15 mouse cellular contexts compared by ENCODE assay signal in genomic region chr5:103596467-103597146, GRCm38 (mm10). TPM values are rescaled to one million over a fixed set of nuclear protein-coding genes. Genes with fewer than 3 reads are reported as not detected.
A peak's percentile ranks its signal among the peaks of the same experiment; 100 is the strongest.
DNase-seq lines count a peak whose midpoint lies in the region; ATAC-seq and TF ChIP-seq lines count a peak whose summit lies in the region.
"Had no signal": no experiment of that assay in that cellular context is flagged by ENCODE, and none has a peak within 500 bp of the region (broad histone marks: within the 10 kb centered on the region; RNA-seq: fewer than 3 reads in every experiment).

No protein-coding gene starts in this region.

- H3K4me3 ChIP-seq in heart, embryonic 13.5 days: no peak overlapping the region
- no peak overlapping the region for H3K4me3 ChIP-seq in embryonic facial prominence, embryonic 11.5 days (ENCODE audit: low read depth, low read length)
- no peak overlapping the region for H3K4me3 ChIP-seq in forebrain, embryonic 14.5 days (ENCODE audit: low read depth, low read length)
- H3K4me3 ChIP-seq in limb, embryonic 14.5 days (replicated peaks; ENCODE audit: low read length): no peak overlapping the region
- no peak overlapping the region for H3K4me3 ChIP-seq in layer of hippocampus, adult 2 months

- TF ChIP-seq CTCF in layer of hippocampus, adult 2 months (conservative IDR thresholded peaks at IDR 0.05): no peak

- ATAC-seq in heart, embryonic 13.5 days (ENCODE audit: extremely low read depth, insufficient number of reproducible peaks, low FRiP score, low TSS enrichment): no peak
- ATAC-seq in embryonic facial prominence, embryonic 11.5 days (replicated peaks; ENCODE audit: insufficient number of reproducible peaks, low FRiP score, low TSS enrichment, low read depth): peak; percentile 74
- ATAC-seq in forebrain, embryonic 14.5 days: peak; percentile 64; the same call in 1 of the 2 replicates
- no peak for ATAC-seq in limb, embryonic 14.5 days (ENCODE audit: low FRiP score, low read depth)
- no peak for ATAC-seq in inflammation-experienced regulatory T-cells, adult 6 months

- H3K4me2 ChIP-seq in heart, embryonic 13.5 days: no peak overlapping the region
- H3K4me2 ChIP-seq in embryonic facial prominence, embryonic 11.5 days (ENCODE audit: low read depth, low read length): no peak overlapping the region
- no peak overlapping the region for H3K4me2 ChIP-seq in forebrain, embryonic 14.5 days (ENCODE audit: low read length)
- H3K4me2 ChIP-seq in limb, embryonic 14.5 days (replicated peaks; ENCODE audit: low read depth, low read length, severe bottlenecking): no peak overlapping the region

- no peaks in the 10 kb centered on the region for H3K27me3 ChIP-seq in heart, embryonic 13.5 days (replicated peaks)
- H3K27me3 ChIP-seq in embryonic facial prominence, embryonic 11.5 days (ENCODE audit: control insufficient read depth, insufficient read depth, low read length): no peaks in the 10 kb centered on the region
- H3K27me3 ChIP-seq in forebrain, embryonic 14.5 days (replicated peaks; ENCODE audit: control insufficient read depth, insufficient read depth, low read length): no peaks in the 10 kb centered on the region
- H3K27me3 ChIP-seq in limb, embryonic 14.5 days (ENCODE audit: control insufficient read depth, insufficient read depth, low read length): no peaks in the 10 kb centered on the region

- 74% methylated on average over 14 of the region's 14 CpGs for WGBS in heart, embryonic 13.5 days
- WGBS in embryonic facial prominence, embryonic 11.5 days: 76% methylated on average over 14 of the region's 14 CpGs
- 70% methylated on average over 14 of the region's 14 CpGs for WGBS in forebrain, embryonic 14.5 days
- WGBS in limb, embryonic 14.5 days: 68% methylated on average over 14 of the region's 14 CpGs

- H3K4me1 ChIP-seq in heart, embryonic 13.5 days: peaks cover 48% of the 10 kb centered on the region
- H3K4me1 ChIP-seq in embryonic facial prominence, embryonic 11.5 days (ENCODE audit: control insufficient read depth, insufficient read depth, low read length): no peaks in the 10 kb centered on the region
- no peaks in the 10 kb centered on the region for H3K4me1 ChIP-seq in forebrain, embryonic 14.5 days (ENCODE audit: control insufficient read depth, insufficient read depth, low read length)
- H3K4me1 ChIP-seq in limb, embryonic 14.5 days (ENCODE audit: control insufficient read depth, insufficient read depth, low read length): peaks cover 21% of the 10 kb centered on the region

- no peak for TF ChIP-seq POLR2A in limb, embryonic 14.5 days (IDR thresholded peaks at IDR 0.05; ENCODE audit: borderline replicate concordance, extremely low read depth, insufficient read depth, insufficient read length)

- H3K9ac ChIP-seq in heart, embryonic 13.5 days: peak overlapping the region; percentile 35; the same call in 1 of the 2 replicates
- no peak overlapping the region for H3K9ac ChIP-seq in embryonic facial prominence, embryonic 11.5 days (replicated peaks; ENCODE audit: low read length)
- no peak overlapping the region for H3K9ac ChIP-seq in forebrain, embryonic 14.5 days (ENCODE audit: low read length)
- no peak overlapping the region for H3K9ac ChIP-seq in limb, embryonic 14.5 days (ENCODE audit: low read depth, low read length, severe bottlenecking)

- DNase-seq in heart, postnatal 4 days: no peak
- peak; percentile 57 for DNase-seq in embryonic facial prominence, embryonic 11.5 days (ENCODE audit: low spot score)
- peak; percentile 61 for DNase-seq in forebrain, embryonic 14.5 days (ENCODE audit: low spot score)
- peak; percentile 54 for DNase-seq in limb, embryonic 14.5 days (ENCODE audit: low spot score)
- no peak for DNase-seq in layer of hippocampus, adult 2 months (ENCODE audit: low spot score in 2 of 2)
- no peak for DNase-seq in right cerebral cortex, postnatal 36 days (ENCODE audit: low spot score in 2 of 2)
- DNase-seq: gastrocnemius, postnatal 36 days; kidney, postnatal 4 days; lung, postnatal 36 days; thymus, postnatal 25 days had no signal

- H3K36me3 ChIP-seq in heart, embryonic 13.5 days: peaks cover 7% of the 10 kb centered on the region; the same call in 1 of the 2 replicates
- H3K36me3 ChIP-seq in embryonic facial prominence, embryonic 11.5 days (replicated peaks; ENCODE audit: control insufficient read depth, insufficient read depth, low read depth, low read length): no peaks in the 10 kb centered on the region
- 0 out of 2 replicates have a peak, but pooled peaks cover 3% of the 10 kb centered on the region for H3K36me3 ChIP-seq in forebrain, embryonic 14.5 days (ENCODE audit: control insufficient read depth, insufficient read depth, low read length)
- H3K36me3 ChIP-seq in limb, embryonic 14.5 days (ENCODE audit: control insufficient read depth, insufficient read depth, low read length): 0 out of 2 replicates have a peak, but pooled peaks cover 4% of the 10 kb centered on the region

- no peaks in the 10 kb centered on the region for H3K9me3 ChIP-seq in heart, embryonic 13.5 days
- no peaks in the 10 kb centered on the region for H3K9me3 ChIP-seq in embryonic facial prominence, embryonic 11.5 days (replicated peaks; ENCODE audit: control insufficient read depth, low read length)
- H3K9me3 ChIP-seq in forebrain, embryonic 14.5 days (replicated peaks; ENCODE audit: control insufficient read depth, low read length): no peaks in the 10 kb centered on the region
- no peaks in the 10 kb centered on the region for H3K9me3 ChIP-seq in limb, embryonic 14.5 days (ENCODE audit: control insufficient read depth, low read length)

- peak overlapping the region; percentile 87 for H3K27ac ChIP-seq in heart, embryonic 13.5 days (replicated peaks)
- H3K27ac ChIP-seq in embryonic facial prominence, embryonic 11.5 days (replicated peaks; ENCODE audit: low read depth, low read length): no peak overlapping the region
- peak overlapping the region; percentile 55; the same call in 1 of the 2 replicates for H3K27ac ChIP-seq in forebrain, embryonic 14.5 days (ENCODE audit: low read depth, low read length)
- H3K27ac ChIP-seq in limb, embryonic 14.5 days (replicated peaks; ENCODE audit: low read depth, low read length): no peak overlapping the region
- no peak overlapping the region for H3K27ac ChIP-seq in layer of hippocampus, adult 2 months

RNA-seq across cellular contexts. Expression of gene Slc10a6, which starts 32.6 kb away (rescaled TPM):
- 0.49 and 0.57 TPM in 2 replicates for polyA plus RNA-seq in heart, embryonic 13.5 days (2015; fragmentation: Nextera tagmentation; extraction: Ambion mirVana)
- 1 to 10 TPM; 1.4 to 1.6 TPM for total RNA-seq in heart, postnatal 4 days (2021)
- 0.13 TPM in 1 of 2 replicates, not detected in the other for polyA plus RNA-seq in embryonic facial prominence, embryonic 11.5 days (2014; fragmentation: Nextera tagmentation; extraction: Ambion mirVana)
- 0.08 TPM in 1 of 2 replicates, not detected in the other for polyA plus RNA-seq in forebrain, embryonic 14.5 days (2014; fragmentation: Nextera tagmentation; extraction: Ambion mirVana)
- 0.45 and 0.47 TPM in 2 replicates for polyA plus RNA-seq in limb, embryonic 14.5 days (2012; rRNA removed)
- polyA plus RNA-seq in limb, embryonic 14.5 days (2014; fragmentation: Nextera tagmentation; extraction: Ambion mirVana): 0.82 and 0.89 TPM in 2 replicates
- under 1 TPM in 1 of 2 experiments, not detected in 1; 0.18 TPM for total RNA-seq in layer of hippocampus, adult 2 months (2021)
- under 1 TPM in 1 of 3 experiments, not detected in 2; 0.26 TPM for polyA plus RNA-seq in inflammation-experienced regulatory T-cells, adult 6 months (2017; shearing (Covaris generic))
- total RNA-seq: common myeloid progenitor, adult 5-6 weeks; left cerebral cortex, postnatal 25 days; neutrophil, adult 5-6 weeks had no signal

RNA-seq across cellular contexts. Expression of gene 1700016H13Rik, which starts 59.2 kb away (rescaled TPM):
- 0.20 TPM in 1 of 2 replicates, not detected in the other for polyA plus RNA-seq in heart, embryonic 13.5 days (2015; fragmentation: Nextera tagmentation; extraction: Ambion mirVana)
- under 1 TPM in 1 of 2 experiments, not detected in 1; 0.33 TPM for total RNA-seq in heart, postnatal 4 days (2021)
- 0.28 TPM in 1 of 2 replicates, not detected in the other for polyA plus RNA-seq in embryonic facial prominence, embryonic 11.5 days (2014; fragmentation: Nextera tagmentation; extraction: Ambion mirVana)
- 0.38 and 0.68 TPM in 2 replicates for polyA plus RNA-seq in forebrain, embryonic 14.5 days (2014; fragmentation: Nextera tagmentation; extraction: Ambion mirVana)
- 0.21 TPM in 1 of 2 replicates, not detected in the other for polyA plus RNA-seq in limb, embryonic 14.5 days (2012; rRNA removed)
- polyA plus RNA-seq in limb, embryonic 14.5 days (2014; fragmentation: Nextera tagmentation; extraction: Ambion mirVana): 0.14 and 0.22 TPM in 2 replicates
- total RNA-seq in layer of hippocampus, adult 2 months (2021): not detected
- not detected for polyA plus RNA-seq in inflammation-experienced regulatory T-cells, adult 6 months (2017; shearing (Covaris generic))
- total RNA-seq: common myeloid progenitor, adult 5-6 weeks; left cerebral cortex, postnatal 25 days; neutrophil, adult 5-6 weeks had no signal

Comparison
In these comparisons a context has a peak if more than half of its experiments do, and no peak if none do; other contexts are left out.
1. ATAC-seq: peak in embryonic facial prominence, embryonic 11.5 days (single experiment) and forebrain, embryonic 14.5 days (single experiment); none in heart, embryonic 13.5 days (single experiment), limb, embryonic 14.5 days (single experiment) and inflammation-experienced regulatory T-cells, adult 6 months (single experiment).
2. H3K27ac ChIP-seq: peak in heart, embryonic 13.5 days (single experiment) and forebrain, embryonic 14.5 days (single experiment); none in embryonic facial prominence, embryonic 11.5 days (single experiment), limb, embryonic 14.5 days (single experiment) and layer of hippocampus, adult 2 months (single experiment).
3. DNase-seq: peak in embryonic facial prominence, embryonic 11.5 days (single experiment), forebrain, embryonic 14.5 days (single experiment) and limb, embryonic 14.5 days (single experiment); none in heart, postnatal 4 days (single experiment), layer of hippocampus, adult 2 months (0 of 2) and right cerebral cortex, postnatal 36 days (0 of 2).